Mouse (Mus musculus) E14TG2a.4 (cell line): ENCODE data around the gene Umodl1.

Experiments used
- H3K27me3 ChIP-seq: 2 replicates; pipeline ENCODE4 v1.6.1; 2014; ENCODE audit warnings: low read length, control low read depth; ENCODE audit not compliant: insufficient read depth
- H3K36me3 ChIP-seq: 2 replicates; pipeline ENCODE4 v1.6.1; 2014; ENCODE audit warnings: low read length, control low read depth; ENCODE audit not compliant: insufficient read depth
- H3K4me1 ChIP-seq: replicated peaks from 2 replicates; pipeline ENCODE4 v1.6.1; 2014; ENCODE audit warnings: low read depth, low read length, control low read depth
- H3K4me3 ChIP-seq: replicated peaks from 2 replicates; pipeline ENCODE4 v1.5.1; 2014; ENCODE audit warnings: mild to moderate bottlenecking, low read length
- H3K9me3 ChIP-seq: 2 replicates; pipeline ENCODE4 v1.6.1; 2014; ENCODE audit warnings: low read length, control low read depth
- CTCF ChIP-seq: conservative IDR thresholded peaks from 2 replicates; pipeline ENCODE4 v1.5.1; 2014; ENCODE audit warnings: low read length
- NANOG ChIP-seq: IDR thresholded peaks from 2 replicates; pipeline ENCODE4 v1.6.1; 2014; ENCODE audit warnings: borderline replicate concordance, low read length, mixed read lengths
- POU5F1 ChIP-seq: IDR thresholded peaks from 2 replicates; pipeline ENCODE4 v1.6.1; 2014; ENCODE audit warnings: low read length, borderline replicate concordance

Gene Umodl1

GRCm38 (mm10) chr17:31024782-31025125, 70.3 kb downstream of the Umodl1 start:
- TF ChIP-seq CTCF (no peak), POU5F1 (no peak), NANOG (no peak)
- Histone ChIP-seq H3K4me1 (peaks cover 16% of the 10 kb centered on the region), H3K9me3 (no peaks in the 10 kb centered on the region), H3K4me3 (no peak overlapping the region), H3K36me3 (no peaks in the 10 kb centered on the region), H3K27me3 (peaks cover 27% of the 10 kb centered on the region)

- H3K9me3 ChIP-seq = peaks cover 5% of the 10 kb centered on the region
- TF ChIP-seq CTCF (no peak), POU5F1 (no peak), NANOG (no peak)
- H3K27me3 ChIP-seq = peaks cover 19% of the 10 kb centered on the region
- no peaks in the 10 kb centered on the region for H3K4me1 ChIP-seq
- no peak overlapping the region for H3K4me3 ChIP-seq
- no peaks in the 10 kb centered on the region for H3K36me3 ChIP-seq
These were observed 72.5 kb downstream of the Umodl1 start for GRCm38 (mm10) chr17:31026986-31027385.

- Histone ChIP-seq H3K9me3 (peaks cover 12% of the 10 kb centered on the region), H3K4me3 (no peak overlapping the region), H3K36me3 (no peaks in the 10 kb centered on the region), H3K4me1 (peaks cover 2% of the 10 kb centered on the region; the same call in 1 of the 2 replicates), H3K27me3 (peaks cover 19% of the 10 kb centered on the region)
- no peak for TF ChIP-seq POU5F1
- TF ChIP-seq NANOG = no peak
- TF ChIP-seq CTCF = no peak
These were observed 73.3 kb downstream of the Umodl1 start for GRCm38 (mm10) chr17:31027723-31028122.

GRCm38 (mm10) chr17:31028821-31029370, 74.5 kb downstream of the Umodl1 start:
- TF ChIP-seq CTCF (no peak), POU5F1 (no peak), NANOG (no peak)
- peaks cover 13% of the 10 kb centered on the region for H3K4me1 ChIP-seq
- H3K36me3 ChIP-seq = no peaks in the 10 kb centered on the region
- peaks cover 12% of the 10 kb centered on the region for H3K9me3 ChIP-seq
- H3K27me3 ChIP-seq = peaks cover 19% of the 10 kb centered on the region
- no peak overlapping the region for H3K4me3 ChIP-seq

- no peak overlapping the region for H3K4me3 ChIP-seq
- peaks cover 19% of the 10 kb centered on the region for H3K27me3 ChIP-seq
- H3K36me3 ChIP-seq = no peaks in the 10 kb centered on the region
These were observed 75.0 kb downstream of the Umodl1 start for GRCm38 (mm10) chr17:31029407-31029806.

GRCm38 (mm10) chr17:31032341-31032740, 77.9 kb downstream of the Umodl1 start:
- Histone ChIP-seq H3K4me3 (no peak overlapping the region), H3K9me3 (peaks cover 12% of the 10 kb centered on the region), H3K36me3 (no peaks in the 10 kb centered on the region), H3K27me3 (peaks cover 26% of the 10 kb centered on the region), H3K4me1 (peaks cover 35% of the 10 kb centered on the region)
- TF ChIP-seq CTCF (no peak), POU5F1 (no peak), NANOG (no peak)

More at GRCm38 (mm10) chr17:31029407-31029806, 75.0 kb downstream of the Umodl1 start:
- TF ChIP-seq CTCF (no peak), POU5F1 (no peak), NANOG (no peak)
- Histone ChIP-seq H3K4me1 (peaks cover 18% of the 10 kb centered on the region), H3K9me3 (peaks cover 12% of the 10 kb centered on the region)

GRCm38 (mm10) chr17:31033251-31033650, 78.8 kb downstream of the Umodl1 start:
- Histone ChIP-seq H3K4me3 (peak overlapping the region; percentile 39; the same call in 1 of the 2 replicates), H3K4me1 (peaks cover 35% of the 10 kb centered on the region), H3K27me3 (peaks cover 21% of the 10 kb centered on the region), H3K36me3 (no peaks in the 10 kb centered on the region), H3K9me3 (peaks cover 12% of the 10 kb centered on the region)
- TF ChIP-seq POU5F1 (no peak), NANOG (no peak), CTCF (no peak)

GRCm38 (mm10) chr17:31034165-31034564, 79.7 kb downstream of the Umodl1 start:
- H3K36me3 ChIP-seq = no peaks in the 10 kb centered on the region

GRCm38 (mm10) chr17:31034674-31035356, 80.4 kb downstream of the Umodl1 start:
- no peak overlapping the region for H3K4me3 ChIP-seq
- peaks cover 12% of the 10 kb centered on the region for H3K9me3 ChIP-seq
- peaks cover 13% of the 10 kb centered on the region; the same call in 1 of the 2 replicates for H3K27me3 ChIP-seq
- TF ChIP-seq CTCF (no peak), POU5F1 (no peak), NANOG (no peak)
- H3K36me3 ChIP-seq = no peaks in the 10 kb centered on the region
- peaks cover 39% of the 10 kb centered on the region for H3K4me1 ChIP-seq

More at GRCm38 (mm10) chr17:31034165-31034564, 79.7 kb downstream of the Umodl1 start:
- TF ChIP-seq CTCF (no peak), POU5F1 (no peak), NANOG (no peak)
- H3K4me3 ChIP-seq = no peak overlapping the region
- peaks cover 16% of the 10 kb centered on the region; the same call in 1 of the 2 replicates for H3K27me3 ChIP-seq
- peaks cover 12% of the 10 kb centered on the region for H3K9me3 ChIP-seq
- peaks cover 35% of the 10 kb centered on the region for H3K4me1 ChIP-seq
